Mouse (Mus musculus) G1E-ER4 (cell line): ENCODE data around the gene Smg6. TPM values are rescaled to one million over a fixed set of nuclear protein-coding genes. Genes with fewer than 3 reads are reported as not detected.

Source experiments
- GATA1 ChIP-seq: IDR thresholded peaks from one replicate; pipeline ENCODE4 v1.8.0; 2012; ENCODE audit warnings: low read length, inconsistent platforms
- polyA plus RNA-seq: library from polyadenylated mRNA; stranded (reverse); fragments of >175 nt; gene quantifications from 2 replicates; pipeline ENCODE4 v1.2.3, GENCODE M21; 2012

Smg6 gene
- polyA plus RNA-seq, 1 experiment = 60.6 TPM

DNA sequence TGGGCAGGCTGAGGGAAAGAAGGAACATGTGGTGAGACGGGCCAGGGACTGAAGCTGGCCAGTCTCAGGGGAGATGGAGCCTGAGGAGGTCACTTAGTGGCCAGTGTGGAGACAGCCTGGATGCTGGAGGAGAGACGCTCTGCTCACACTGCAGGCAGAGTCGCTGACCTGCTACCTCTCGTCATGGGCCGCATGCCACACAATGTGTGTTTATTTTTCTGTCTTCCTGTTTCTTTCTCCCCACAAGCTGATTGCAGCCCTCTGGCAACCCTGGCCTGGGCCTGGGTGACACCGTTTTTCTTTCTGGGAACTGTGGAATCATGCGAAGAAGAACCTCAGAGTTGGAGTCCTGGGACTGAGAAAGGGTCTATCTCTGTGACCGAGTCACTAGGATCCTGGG, 276.1 kb downstream of the Smg6 start:
- TF ChIP-seq GATA1 = no peak

DNA sequence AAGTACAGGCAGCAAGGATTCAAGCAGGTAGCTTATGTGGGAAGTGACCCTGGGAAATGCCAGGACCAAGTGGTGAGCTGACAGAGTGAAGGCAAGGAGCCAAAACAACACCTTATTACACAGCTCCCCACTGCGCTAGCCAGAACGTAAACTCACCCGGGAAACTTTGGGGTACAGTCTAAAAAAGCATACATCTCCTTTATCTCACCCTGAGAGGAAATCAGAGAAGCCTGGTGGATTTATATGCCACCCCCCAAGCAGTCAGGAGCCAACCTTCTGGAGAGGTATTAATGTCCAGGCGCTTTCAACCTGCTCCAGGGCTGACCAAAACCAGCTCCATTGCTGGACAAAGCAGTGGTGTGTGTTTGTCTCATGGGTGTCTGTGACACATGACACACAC, 278.3 kb downstream of the Smg6 start:
- TF ChIP-seq GATA1 = no peak

DNA sequence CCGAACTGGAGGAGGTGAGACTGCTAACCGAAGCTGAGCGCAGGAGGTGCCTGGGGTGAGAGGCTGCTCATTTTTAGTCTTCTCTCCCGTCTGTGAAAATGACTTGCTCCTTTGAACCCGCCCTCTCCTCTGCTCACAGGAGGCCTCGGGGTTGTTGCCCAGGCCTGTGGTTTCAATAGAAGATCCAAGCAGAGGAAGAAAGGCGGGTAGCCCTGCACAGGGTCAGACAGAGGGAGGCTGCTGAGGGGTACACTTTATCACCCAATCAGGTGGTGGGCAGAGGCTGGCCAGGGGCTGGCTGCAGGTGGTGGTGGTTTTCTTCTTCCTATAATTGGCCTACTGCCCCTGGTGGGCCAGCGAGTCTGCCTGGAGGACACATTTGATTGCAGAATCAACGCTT, 278.8 kb downstream of the Smg6 start:
- TF ChIP-seq GATA1 = no peak

DNA sequence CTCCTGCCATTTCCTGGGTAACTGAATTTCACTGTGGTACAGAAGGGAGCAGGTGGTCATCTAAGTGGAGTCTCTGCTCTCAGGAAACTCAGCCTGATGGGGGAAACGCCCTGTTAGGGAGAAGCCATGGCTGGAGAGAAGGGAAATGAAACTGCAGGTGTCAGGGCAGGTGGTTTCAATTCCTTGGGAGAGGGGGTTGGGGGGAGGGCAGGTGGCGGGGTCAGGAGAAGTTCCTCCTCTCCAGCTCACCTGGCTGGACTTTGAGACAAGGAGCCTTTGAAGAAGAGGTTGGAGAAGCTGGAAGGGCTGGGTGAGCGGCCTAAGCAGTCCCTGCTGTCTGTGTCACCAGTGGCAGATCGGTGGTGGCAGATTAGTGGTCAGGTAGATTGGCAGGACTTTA, 280.7 kb downstream of the Smg6 start:
- TF ChIP-seq GATA1 = no peak

DNA sequence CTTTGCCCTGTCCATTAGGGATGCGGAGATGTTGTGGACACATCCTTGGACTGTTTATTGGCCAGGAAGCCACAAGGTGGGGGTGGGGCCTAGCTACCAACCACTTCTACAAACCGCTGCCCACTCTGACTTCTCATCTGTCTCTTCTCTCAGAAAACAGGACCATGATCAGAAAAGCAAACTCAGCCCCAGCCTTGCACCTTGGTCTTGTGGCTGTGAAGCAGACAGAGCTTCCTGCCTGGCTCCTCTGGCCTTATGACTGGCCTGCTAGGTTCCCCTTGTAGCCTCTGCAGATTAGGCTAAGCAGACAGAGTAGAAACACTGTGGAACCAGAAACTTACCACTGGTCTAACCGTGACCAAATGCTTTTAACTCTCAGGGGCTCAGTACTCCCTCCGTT, 283.7 kb downstream of the Smg6 start:
- no peak for TF ChIP-seq GATA1

DNA sequence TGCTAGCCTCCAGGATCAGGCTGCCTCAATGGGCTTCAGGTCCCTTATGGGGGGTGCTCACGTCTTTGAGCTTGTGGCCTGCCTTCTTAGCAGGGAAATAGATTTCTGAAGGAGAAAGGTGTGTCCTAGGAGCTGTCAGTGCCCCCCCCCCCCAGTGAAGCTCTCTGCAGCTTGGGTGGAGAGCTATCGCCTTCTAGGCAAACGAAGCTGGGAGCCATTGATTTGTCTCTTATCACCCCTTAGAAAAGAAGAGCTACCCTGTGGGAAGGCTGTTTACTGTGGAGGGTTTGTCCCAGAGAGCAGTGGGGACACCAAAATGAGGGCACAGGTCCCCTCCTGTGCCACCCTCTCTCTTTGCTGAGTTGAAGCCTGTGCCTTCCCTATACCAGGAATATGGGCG, 284.5 kb downstream of the Smg6 start:
- TF ChIP-seq GATA1 = no peak

DNA sequence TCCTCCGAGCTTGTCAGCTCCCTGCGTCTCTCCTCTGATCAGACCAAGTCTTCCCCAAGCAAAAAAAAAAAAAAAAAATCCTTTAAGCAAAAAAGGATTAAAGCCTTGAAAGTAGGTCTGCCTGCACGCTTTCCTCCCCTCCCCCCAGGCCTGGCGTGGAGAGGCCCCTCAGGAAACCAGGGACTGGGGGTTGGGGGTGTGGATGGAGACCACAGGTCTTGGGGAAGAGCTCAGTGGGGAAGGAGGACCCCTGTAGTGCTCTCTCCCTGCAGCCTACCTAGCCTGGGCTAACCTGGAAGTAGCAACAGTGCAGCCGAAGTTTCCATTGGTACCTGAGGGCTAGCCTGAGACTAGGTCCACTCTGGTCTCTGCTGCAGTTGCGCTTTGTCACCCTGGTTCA, 285.1 kb downstream of the Smg6 start:
- TF ChIP-seq GATA1 = no peak

DNA sequence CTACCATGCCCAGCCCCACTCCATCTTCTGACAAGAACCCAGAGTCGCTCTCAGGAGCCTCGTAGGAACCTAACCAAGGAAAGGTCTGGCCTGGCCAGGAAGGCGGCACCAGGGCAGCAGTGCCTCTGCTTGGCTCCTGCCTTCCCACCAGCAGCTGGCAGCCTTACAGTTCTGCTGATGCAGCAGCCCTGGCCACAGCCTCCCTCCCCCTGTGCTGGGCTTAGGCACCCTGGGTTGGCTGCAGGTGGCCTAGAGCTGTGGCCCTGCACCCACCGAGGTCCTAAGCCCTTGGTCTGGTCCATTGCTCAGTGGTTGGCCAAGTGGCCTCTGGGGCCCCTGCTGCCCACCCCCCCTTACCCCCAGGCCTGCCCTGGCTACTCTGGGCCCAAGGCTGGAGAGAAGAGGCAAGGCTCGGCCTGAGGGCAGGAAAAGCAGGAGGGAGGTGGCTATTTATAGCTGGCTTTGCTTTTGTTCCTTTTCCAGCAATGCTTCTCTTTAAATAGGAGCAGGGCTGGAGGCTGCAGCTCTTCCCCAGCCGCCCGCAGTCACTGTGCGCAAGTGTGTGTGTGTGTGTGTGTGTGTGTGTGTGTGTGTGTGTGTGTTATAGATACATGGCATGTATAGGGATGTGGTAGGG, 286.5 kb downstream of the Smg6 start:
- no peak for TF ChIP-seq GATA1

DNA sequence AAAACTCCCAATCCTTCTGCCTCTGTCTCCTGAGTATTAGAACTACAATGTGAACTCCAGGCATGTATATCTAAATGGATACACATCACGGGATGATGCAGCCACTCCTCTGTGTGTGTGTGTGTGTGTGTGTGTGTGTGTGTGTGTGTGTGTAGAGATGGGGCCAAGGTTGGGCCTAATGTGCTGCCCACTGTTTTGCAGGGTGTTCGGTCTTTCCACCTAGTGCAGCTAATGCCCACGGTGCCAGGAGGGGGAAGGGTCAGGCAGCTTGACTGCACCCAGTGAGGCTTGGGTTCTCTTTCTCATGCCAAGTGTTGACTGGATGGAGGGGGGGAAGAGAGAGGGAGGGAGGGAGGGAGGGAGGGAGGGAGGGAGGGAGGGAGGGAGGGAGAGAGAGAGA, 287.3 kb downstream of the Smg6 start:
- TF ChIP-seq GATA1 = no peak

DNA sequence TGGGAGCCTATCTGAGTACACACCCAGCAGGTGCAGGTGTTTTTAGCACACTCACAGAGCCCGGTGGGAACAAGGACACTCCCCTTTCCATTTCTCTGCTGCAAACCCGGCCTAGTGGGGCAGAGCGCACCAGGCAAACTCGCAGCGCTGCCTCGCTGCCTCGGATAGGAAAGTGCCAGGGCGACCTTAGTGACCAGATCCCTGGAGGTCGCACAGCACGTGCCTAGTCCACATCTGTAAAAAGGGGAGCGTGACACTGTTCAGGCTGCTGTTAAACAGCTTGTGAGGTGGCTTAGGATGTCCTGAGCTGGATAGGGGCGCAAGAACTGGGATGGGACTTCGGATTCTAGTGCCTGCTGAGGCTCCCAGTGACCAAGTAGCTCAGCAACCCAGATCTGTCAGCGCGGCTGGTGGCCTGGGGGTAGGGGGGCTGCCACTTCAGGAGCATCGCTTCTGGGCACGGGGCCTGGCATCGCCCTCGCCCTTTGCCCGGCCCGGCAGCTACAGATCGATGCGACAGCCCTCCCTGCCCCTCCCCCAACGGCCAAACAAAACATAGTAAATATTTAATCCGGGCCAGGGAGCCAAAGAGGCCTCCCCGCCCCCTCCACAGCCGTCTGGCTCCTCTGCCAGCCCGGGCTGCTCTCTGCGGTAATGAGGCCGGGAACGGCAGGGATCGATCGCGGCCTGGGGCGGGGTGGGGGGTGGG, 287.9 kb downstream of the Smg6 start:
- TF ChIP-seq GATA1 = no peak

Other genes with a start within 250 kb of the Smg6 start
- 9.6 and 12.7 TPM in 2 replicates for gene Pafah1b1, start 201.2 kb upstream of the Smg6 start, polyA plus RNA-seq
- gene Mettl16, start 155.0 kb upstream of the Smg6 start, polyA plus RNA-seq = 24.8 and 34.6 TPM in 2 replicates
- 132 and 166 TPM in 2 replicates for gene Mnt, start 94.9 kb upstream of the Smg6 start, polyA plus RNA-seq
- gene Sgsm2, start 28.8 kb upstream of the Smg6 start, polyA plus RNA-seq = 9.6 and 10.2 TPM in 2 replicates
- 36.3 and 39.4 TPM in 2 replicates for gene Tsr1, start 27.8 kb upstream of the Smg6 start, polyA plus RNA-seq
- 1.6 and 2.0 TPM in 2 replicates for gene Srr, start 125 bp downstream of the Smg6 start, polyA plus RNA-seq
- 0.45 and 0.46 TPM in 2 replicates for gene Hic1, start 243.7 kb downstream of the Smg6 start, polyA plus RNA-seq